Mouse (Mus musculus) frontal cortex, postnatal 25 days (tissue): Measurements from ENCODE around the gene Serpina5.

Experiments used
- DNase-seq, 2 experiments: peaks; one replicate each; pipeline ENCODE4 v3.0.0; 2022; ENCODE audit warnings: low spot score in 2 of 2

Serpina5 gene

GRCm38 (mm10) chr12:104127696-104128095 is 26.8 kb downstream of the Serpina5 start, which contains the start of gene Serpina3b:
Gene Serpina3b (plus strand): TSS chr12:104127996.
- DNase-seq = no peak

- no peak for DNase-seq
Measured at GRCm38 (mm10) chr12:104131041-104131440, 30.1 kb downstream of the Serpina5 start.

- DNase-seq = no peak
Measured at GRCm38 (mm10) chr12:104138216-104138615, 37.3 kb downstream of the Serpina5 start.

- no peak for DNase-seq
Measured at GRCm38 (mm10) chr12:104140543-104141103, 39.7 kb downstream of the Serpina5 start.

- DNase-seq = no peak
Measured at GRCm38 (mm10) chr12:104141506-104141905, 40.6 kb downstream of the Serpina5 start.

GRCm38 (mm10) chr12:104142427-104142826 is 41.5 kb downstream of the Serpina5 start:
- no peak for DNase-seq

- DNase-seq = no peak
Measured at GRCm38 (mm10) chr12:104143286-104143685, 42.4 kb downstream of the Serpina5 start.

- DNase-seq = no peak
Measured at GRCm38 (mm10) chr12:104145571-104145970, 44.7 kb downstream of the Serpina5 start.

- no peak for DNase-seq
Measured at GRCm38 (mm10) chr12:104151989-104152388, 51.1 kb downstream of the Serpina5 start.

GRCm38 (mm10) chr12:104153041-104153645 is 52.2 kb downstream of the Serpina5 start:
- no peak for DNase-seq

- no peak for DNase-seq
Measured at GRCm38 (mm10) chr12:104153656-104154055, 52.7 kb downstream of the Serpina5 start, which contains the start of gene Serpina3c. Gene Serpina3c (minus strand): TSS chr12:104153870.
